Mouse (Mus musculus): ENCODE measurements around the gene Hs6st3. TPM values are rescaled to one million over a fixed set of nuclear protein-coding genes. Genes with fewer than 3 reads are reported as not detected.

The Hs6st3 gene
- total and polyA plus RNA-seq, 3 experiments: not detected

DNA sequence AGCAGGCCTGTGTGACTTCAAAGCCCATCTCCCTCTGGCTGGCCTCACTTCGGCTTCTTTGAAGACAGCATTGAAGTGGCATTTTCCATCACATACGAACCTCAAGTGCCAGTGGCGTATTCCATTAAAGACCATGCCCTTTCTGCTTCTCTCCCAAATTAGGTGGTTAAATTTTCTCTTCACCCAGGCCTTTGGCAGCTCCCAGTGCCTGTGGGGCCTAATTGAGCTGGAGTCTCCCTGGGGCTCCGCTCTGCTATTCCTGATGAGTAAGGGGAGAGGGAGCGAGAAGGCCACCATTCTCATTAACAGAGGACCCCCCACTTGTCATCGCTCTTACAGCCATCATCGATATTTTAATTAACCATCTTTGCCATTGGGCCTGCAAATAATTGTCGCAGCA lies 754.8 kb downstream of the Hs6st3 start:
- H3K79me2 ChIP-seq (replicated peaks; ENCODE audit: control insufficient read depth, extremely low read depth, insufficient read depth, poor library complexity, severe bottlenecking): no peaks in the 10 kb centered on the region
- H3K4me1 ChIP-seq (ENCODE audit: control insufficient read depth in 1 of 2, insufficient read depth in 2 of 2): no peaks in the 10 kb centered on the region
- in situ Hi-C loops (cut with MboI; ENCODE audit: low pct_ligation_motif_present, low pct_unique_long_range_greater_than_20kb, low sequenced_read_pairs): no loop called here
- no peak overlapping the region for H3K4me2 ChIP-seq (ENCODE audit: insufficient read depth, low read depth, poor library complexity, severe bottlenecking)
- no peak overlapping the region for H3K27ac ChIP-seq (ENCODE audit: insufficient read depth, low read depth)
- TF ChIP-seq MXI1 (IDR thresholded peaks at IDR 0.05; ENCODE audit: low read depth, low read length) (no peak), CHD2 (IDR thresholded peaks at IDR 0.05; ENCODE audit: low read length) (no peak), POLR2AphosphoS2 (IDR thresholded peaks at IDR 0.05; ENCODE audit: low read depth, low read length) (no peak), ELF1 (IDR thresholded peaks at IDR 0.05; ENCODE audit: low read depth, low read length) (no peak), MAX (IDR thresholded peaks at IDR 0.05; ENCODE audit: low read length) (no peak), NRF1 (IDR thresholded peaks at IDR 0.05; ENCODE audit: low read depth, low read length) (no peak), NELFE (IDR thresholded peaks at IDR 0.05; ENCODE audit: low read depth, low read length) (no peak), JUN (IDR thresholded peaks at IDR 0.05; ENCODE audit: insufficient read depth, low read depth, low read length) (no peak), RCOR1 (conservative IDR thresholded peaks at IDR 0.05; ENCODE audit: low read depth, low read length) (no peak), UBTF (IDR thresholded peaks at IDR 0.05; ENCODE audit: low read depth, low read length) (no peak), TCF12 (IDR thresholded peaks at IDR 0.05; ENCODE audit: low read depth, low read length) (no peak), ZMIZ1 (IDR thresholded peaks at IDR 0.05; ENCODE audit: low read depth, low read length) (no peak), SIN3A (IDR thresholded peaks at IDR 0.05; ENCODE audit: low read length) (no peak), GABPA (IDR thresholded peaks at IDR 0.05; ENCODE audit: insufficient replicate concordance, low read depth, low read length) (no peak), E2F4 (IDR thresholded peaks at IDR 0.05; ENCODE audit: insufficient replicate concordance, low read depth, low read length) (no peak), SMC3 (IDR thresholded peaks at IDR 0.05; ENCODE audit: low read depth, low read length) (no peak), CHD1 (IDR thresholded peaks at IDR 0.05; ENCODE audit: low read depth, low read length) (no peak)
- peaks cover 34% of the 10 kb centered on the region for H3K9me3 ChIP-seq (replicated peaks; ENCODE audit: low read length)
- H3K27me3 ChIP-seq (replicated peaks): no peaks in the 10 kb centered on the region
- no peak for DNase-seq (ENCODE audit: extremely low read depth)
- no peak overlapping the region for H3K4me3 ChIP-seq (replicated peaks in 1 of 3; ENCODE audit: low read depth in 2 of 3, low read length in 2 of 3, poor library complexity in 1 of 3)
- no peak overlapping the region for H3K9ac ChIP-seq (ENCODE audit: insufficient read depth, low read depth)
- dilution Hi-C loops (cut with MboI; ENCODE audit: extremely low pct_ligation_motif_present, extremely low pct_unique_long_range_greater_than_20kb, low sequenced_read_pairs): no loop called here
- no peaks in the 10 kb centered on the region for H3K36me3 ChIP-seq (replicated peaks in 1 of 2; ENCODE audit: control insufficient read depth in 1 of 2, insufficient read depth in 1 of 2, low read length in 1 of 2)

DNA sequence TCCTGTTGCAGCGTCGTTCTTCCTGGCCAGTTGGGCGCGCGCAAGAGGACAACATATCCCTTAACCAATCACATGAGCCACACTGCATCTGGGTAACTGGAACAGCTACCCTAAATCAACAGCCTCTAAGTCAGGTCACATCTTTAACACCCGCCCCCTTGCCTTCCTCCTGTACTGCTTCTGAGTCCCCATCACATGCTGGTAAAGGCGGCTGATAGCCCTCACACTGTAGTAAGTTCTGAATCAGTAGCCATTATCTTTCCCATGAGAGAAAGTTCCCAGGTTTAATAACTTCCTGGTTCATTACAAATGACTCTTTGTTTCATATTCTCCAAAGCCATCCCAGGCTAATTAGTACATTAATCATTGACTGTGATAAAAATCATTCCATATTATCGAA lies 757.0 kb downstream of the Hs6st3 start:
- no peak for DNase-seq (ENCODE audit: extremely low read depth)
- H3K4me2 ChIP-seq (ENCODE audit: insufficient read depth, low read depth, poor library complexity, severe bottlenecking): no peak overlapping the region
- in situ Hi-C loops (cut with MboI; ENCODE audit: low pct_ligation_motif_present, low pct_unique_long_range_greater_than_20kb, low sequenced_read_pairs) (no loop called here), dilution Hi-C loops (cut with MboI; ENCODE audit: extremely low pct_ligation_motif_present, extremely low pct_unique_long_range_greater_than_20kb, low sequenced_read_pairs) (no loop called here)
- H3K4me1 ChIP-seq (ENCODE audit: control insufficient read depth in 1 of 2, insufficient read depth in 2 of 2): no peaks in the 10 kb centered on the region
- H3K4me3 ChIP-seq (replicated peaks in 1 of 3; ENCODE audit: low read depth in 2 of 3, low read length in 2 of 3, poor library complexity in 1 of 3): no peak overlapping the region
- H3K79me2 ChIP-seq (replicated peaks; ENCODE audit: control insufficient read depth, extremely low read depth, insufficient read depth, poor library complexity, severe bottlenecking): no peaks in the 10 kb centered on the region
- H3K27ac ChIP-seq (ENCODE audit: insufficient read depth, low read depth): no peak overlapping the region
- H3K27me3 ChIP-seq (replicated peaks): no peaks in the 10 kb centered on the region
- TF ChIP-seq ZC3H11A (IDR thresholded peaks at IDR 0.05; ENCODE audit: low read depth, low read length) (no peak), ELF1 (IDR thresholded peaks at IDR 0.05; ENCODE audit: low read depth, low read length) (no peak), MAFK (IDR thresholded peaks at IDR 0.05; ENCODE audit: insufficient replicate concordance, low read length) (no peak), ZNF384 (IDR thresholded peaks at IDR 0.05; ENCODE audit: low read depth, low read length) (no peak), PAX5 (IDR thresholded peaks at IDR 0.05; ENCODE audit: low read length) (no peak), MAX (IDR thresholded peaks at IDR 0.05; ENCODE audit: low read length) (no peak), RAD21 (IDR thresholded peaks at IDR 0.05; ENCODE audit: low read depth, low read length) (no peak), POLR2A (IDR thresholded peaks at IDR 0.05; ENCODE audit: low read depth, low read length) (no peak), NRF1 (IDR thresholded peaks at IDR 0.05; ENCODE audit: low read depth, low read length) (no peak), HCFC1 (IDR thresholded peaks at IDR 0.05; ENCODE audit: low read depth, low read length) (no peak)
- H3K9me3 ChIP-seq (replicated peaks; ENCODE audit: low read length): peaks cover 32% of the 10 kb centered on the region
- no peaks in the 10 kb centered on the region for H3K36me3 ChIP-seq (replicated peaks in 1 of 2; ENCODE audit: control insufficient read depth in 1 of 2, insufficient read depth in 1 of 2, low read length in 1 of 2)
- H3K9ac ChIP-seq (ENCODE audit: insufficient read depth, low read depth): no peak overlapping the region
